22 mouse cellular contexts compared by ENCODE assay signal in the genomic region with DNA sequence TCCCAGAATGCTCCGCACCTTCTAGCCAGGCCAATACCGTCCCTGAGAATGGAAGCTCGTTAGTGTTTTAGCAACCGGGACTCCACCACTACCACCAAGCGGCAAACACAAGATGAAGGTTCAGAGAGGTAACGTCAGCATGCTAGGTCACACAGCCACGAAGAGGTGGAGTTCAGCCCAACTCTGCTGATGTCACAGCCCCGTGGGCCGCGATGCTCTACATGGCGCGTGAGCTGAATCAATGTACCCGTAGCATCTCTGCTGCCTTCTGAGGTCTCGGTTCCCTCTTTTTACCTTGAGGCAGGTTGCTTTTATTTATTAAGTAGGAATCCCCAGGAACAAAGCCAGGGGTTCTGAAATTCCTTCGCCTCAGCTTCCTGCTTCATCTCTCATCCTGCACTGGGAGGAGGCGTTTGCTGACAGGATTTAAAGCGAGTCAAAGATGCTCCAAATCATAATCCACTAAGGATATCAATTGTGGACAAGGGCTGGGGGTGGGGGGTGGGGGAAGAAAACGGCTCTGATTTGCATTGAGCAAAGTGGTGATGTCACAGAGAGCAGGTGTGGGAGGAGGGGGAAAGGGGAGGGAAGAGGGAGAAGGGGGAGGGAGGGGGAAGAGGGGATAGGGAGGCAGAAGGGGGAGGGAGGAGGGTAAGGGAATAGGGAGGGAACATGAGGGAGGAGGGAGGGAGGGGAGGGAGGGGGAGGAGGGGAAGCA. TPM values are rescaled to one million over a fixed set of nuclear protein-coding genes. Genes with fewer than 3 reads are reported as not detected.
DNase-seq lines count a peak whose midpoint lies in the region; ATAC-seq lines count a peak whose summit lies in the region.
"Had no signal": no experiment of that assay in that cellular context is flagged by ENCODE, and none has a peak within 500 bp of the region (broad histone marks: within the 10 kb centered on the region; RNA-seq: fewer than 3 reads in every experiment).

No protein-coding gene starts in this region.

- H3K4me3 ChIP-seq in hindbrain, embryonic 11.5 days (ENCODE audit: low read depth, low read length): no peak overlapping the region
- no peak overlapping the region for H3K4me3 ChIP-seq in hindbrain, embryonic 10.5 days
- H3K4me3 ChIP-seq in neural tube, embryonic 13.5 days: no peak overlapping the region
- H3K4me3 ChIP-seq in neural tube, embryonic 15.5 days (replicated peaks): no peak overlapping the region
- H3K4me3 ChIP-seq in hindbrain, embryonic 15.5 days: no peak overlapping the region
- H3K4me3 ChIP-seq: embryonic facial prominence, embryonic 10.5 days; heart, embryonic 13.5 days; limb, embryonic 15.5 days; liver, embryonic 15.5 days had no signal

- no peak overlapping the region for H3K9ac ChIP-seq in hindbrain, embryonic 11.5 days (ENCODE audit: low read depth, low read length)
- no peak overlapping the region for H3K9ac ChIP-seq in neural tube, embryonic 13.5 days
- H3K9ac ChIP-seq in neural tube, embryonic 15.5 days (replicated peaks): no peak overlapping the region
- H3K9ac ChIP-seq in hindbrain, embryonic 15.5 days: no peak overlapping the region
- H3K9ac ChIP-seq: heart, embryonic 13.5 days; limb, embryonic 15.5 days; liver, embryonic 15.5 days had no signal

- no peaks in the 10 kb centered on the region for H3K9me3 ChIP-seq in hindbrain, embryonic 11.5 days (ENCODE audit: control insufficient read depth, low read length)
- peaks cover 10% of the 10 kb centered on the region; the same call in 1 of the 2 replicates for H3K9me3 ChIP-seq in hindbrain, embryonic 10.5 days
- H3K9me3 ChIP-seq in neural tube, embryonic 13.5 days: no peaks in the 10 kb centered on the region
- H3K9me3 ChIP-seq in neural tube, embryonic 15.5 days (replicated peaks): no peaks in the 10 kb centered on the region
- no peaks in the 10 kb centered on the region for H3K9me3 ChIP-seq in hindbrain, embryonic 15.5 days
- H3K9me3 ChIP-seq: heart, embryonic 13.5 days; limb, embryonic 15.5 days; liver, embryonic 15.5 days had no signal

- no peaks in the 10 kb centered on the region; the same call in 1 of the 2 replicates for H3K4me1 ChIP-seq in hindbrain, embryonic 11.5 days (replicated peaks; ENCODE audit: control insufficient read depth, insufficient read depth, low read length)
- H3K4me1 ChIP-seq in hindbrain, embryonic 10.5 days (replicated peaks): peaks cover 65% of the 10 kb centered on the region
- peaks cover 38% of the 10 kb centered on the region for H3K4me1 ChIP-seq in neural tube, embryonic 13.5 days (replicated peaks)
- peaks cover 32% of the 10 kb centered on the region for H3K4me1 ChIP-seq in neural tube, embryonic 15.5 days
- H3K4me1 ChIP-seq in hindbrain, embryonic 15.5 days (replicated peaks): peaks cover 32% of the 10 kb centered on the region
- H3K4me1 ChIP-seq: liver, embryonic 15.5 days had no signal

- no peaks in the 10 kb centered on the region for H3K27me3 ChIP-seq in hindbrain, embryonic 11.5 days (ENCODE audit: control insufficient read depth, insufficient read depth, low read length)
- H3K27me3 ChIP-seq in hindbrain, embryonic 10.5 days (ENCODE audit: insufficient read depth, poor library complexity, severe bottlenecking): peaks cover 24% of the 10 kb centered on the region; the same call in 1 of the 2 replicates
- H3K27me3 ChIP-seq in neural tube, embryonic 13.5 days: 0 out of 2 replicates have a peak, but pooled peaks cover 2% of the 10 kb centered on the region
- no peaks in the 10 kb centered on the region for H3K27me3 ChIP-seq in neural tube, embryonic 15.5 days (replicated peaks)
- no peaks in the 10 kb centered on the region for H3K27me3 ChIP-seq in hindbrain, embryonic 15.5 days
- H3K27me3 ChIP-seq: liver, embryonic 15.5 days had no signal

- peak; percentile 18 for DNase-seq in hindbrain, embryonic 11.5 days (ENCODE audit: low spot score)
- no peak for DNase-seq in hindbrain, embryonic 10.5 days (ENCODE audit: low spot score)
- peak; percentile 38 for DNase-seq in telencephalon, adult 2 months (ENCODE audit: low read depth, low spot score)
- no peak for DNase-seq in left cerebral cortex, postnatal 36 days (ENCODE audit: low spot score in 2 of 2)
- DNase-seq: adrenal gland, postnatal 36 days; B cell, adult 2 months; cerebellum, adult 2 months; gastrocnemius, postnatal 14 days; heart, adult 18-20 months; kidney, adult 9 months; kidney, postnatal 4 days; layer of hippocampus, adult 9-11 months; right cerebral cortex, postnatal 25 days had no signal

- no peak overlapping the region for H3K27ac ChIP-seq in hindbrain, embryonic 11.5 days (ENCODE audit: low read depth, low read length)
- H3K27ac ChIP-seq in hindbrain, embryonic 10.5 days: no peak overlapping the region; the same call in 1 of the 2 replicates
- peak overlapping the region; percentile 65 for H3K27ac ChIP-seq in neural tube, embryonic 13.5 days (replicated peaks)
- H3K27ac ChIP-seq in neural tube, embryonic 15.5 days (replicated peaks): no peak overlapping the region
- peak overlapping the region; percentile 30; the same call in 1 of the 2 replicates for H3K27ac ChIP-seq in hindbrain, embryonic 15.5 days (replicated peaks)
- H3K27ac ChIP-seq: embryonic facial prominence, embryonic 10.5 days; heart, embryonic 13.5 days; limb, embryonic 15.5 days; liver, embryonic 15.5 days; macrophage had no signal

- WGBS in hindbrain, embryonic 11.5 days: 25% methylated on average over 18 of the region's 18 CpGs
- WGBS in hindbrain, embryonic 10.5 days: 32% methylated on average over 18 of the region's 18 CpGs
- WGBS in neural tube, embryonic 13.5 days: 29% methylated on average over 18 of the region's 18 CpGs
- 35% methylated on average over 18 of the region's 18 CpGs for WGBS in neural tube, embryonic 15.5 days
- 25% methylated on average over 18 of the region's 18 CpGs for WGBS in hindbrain, embryonic 15.5 days

- no peaks in the 10 kb centered on the region for H3K36me3 ChIP-seq in hindbrain, embryonic 11.5 days (ENCODE audit: control insufficient read depth, insufficient read depth, low read length)
- H3K36me3 ChIP-seq in hindbrain, embryonic 10.5 days: no peaks in the 10 kb centered on the region
- H3K36me3 ChIP-seq in neural tube, embryonic 13.5 days: no peaks in the 10 kb centered on the region
- no peaks in the 10 kb centered on the region for H3K36me3 ChIP-seq in neural tube, embryonic 15.5 days
- no peaks in the 10 kb centered on the region for H3K36me3 ChIP-seq in hindbrain, embryonic 15.5 days
- H3K36me3 ChIP-seq: embryonic facial prominence, embryonic 10.5 days; heart, embryonic 13.5 days; limb, embryonic 15.5 days; liver, embryonic 15.5 days had no signal

- ATAC-seq in hindbrain, embryonic 11.5 days (ENCODE audit: low FRiP score): no peak
- ATAC-seq in neural tube, embryonic 13.5 days (ENCODE audit: low read depth): no peak
- no peak for ATAC-seq in neural tube, embryonic 15.5 days (ENCODE audit: low FRiP score)
- no peak for ATAC-seq in hindbrain, embryonic 15.5 days (ENCODE audit: low FRiP score, low read depth)

- no peak overlapping the region for H3K4me2 ChIP-seq in hindbrain, embryonic 11.5 days (replicated peaks; ENCODE audit: low read depth, low read length)
- no peak overlapping the region for H3K4me2 ChIP-seq in neural tube, embryonic 13.5 days
- no peak overlapping the region for H3K4me2 ChIP-seq in neural tube, embryonic 15.5 days
- no peak overlapping the region for H3K4me2 ChIP-seq in hindbrain, embryonic 15.5 days
- H3K4me2 ChIP-seq: heart, embryonic 13.5 days; limb, embryonic 15.5 days; liver, embryonic 15.5 days had no signal

- intact Hi-C loops in left cerebral cortex, postnatal 36 days (cut with DNase I): no loop called here

RNA-seq across cellular contexts. Expression of a gene that starts 51.2 kb away (rescaled TPM):
- 4.9 and 5.1 TPM in 2 replicates for polyA plus RNA-seq in hindbrain, embryonic 11.5 days (2014; fragmentation: Nextera tagmentation; extraction: Ambion mirVana)
- polyA plus RNA-seq in hindbrain, embryonic 10.5 days (2016; fragmentation: Nextera tagmentation; extraction: Ambion mirVana): 1.4 and 6.0 TPM in 2 replicates
- polyA plus RNA-seq in neural tube, embryonic 13.5 days (2015; fragmentation: Nextera tagmentation; extraction: Ambion mirVana): 21.8 and 24.8 TPM in 2 replicates
- polyA plus RNA-seq in neural tube, embryonic 15.5 days (2015; fragmentation: Nextera tagmentation; extraction: Ambion mirVana): 26.7 and 32.5 TPM in 2 replicates
- 41.3 and 46.3 TPM in 2 replicates for polyA plus RNA-seq in hindbrain, embryonic 15.5 days (2015; fragmentation: Nextera tagmentation; extraction: Ambion mirVana)
- total RNA-seq in left cerebral cortex, postnatal 36 days (2021): 100 to 1,000 TPM; 163 to 173 TPM
- total RNA-seq: common myeloid progenitor, adult 5-6 weeks had no signal
- polyA plus RNA-seq: macrophage had no signal

Comparison
In these comparisons a context has a peak if more than half of its experiments do, and no peak if none do; other contexts are left out.
1. DNase-seq: peak in hindbrain, embryonic 11.5 days (single experiment) and telencephalon, adult 2 months (single experiment); none in hindbrain, embryonic 10.5 days (single experiment) and left cerebral cortex, postnatal 36 days (0 of 2).
2. H3K27ac ChIP-seq: peak in neural tube, embryonic 13.5 days (single experiment) and hindbrain, embryonic 15.5 days (single experiment); none in hindbrain, embryonic 11.5 days (single experiment), hindbrain, embryonic 10.5 days (single experiment) and neural tube, embryonic 15.5 days (single experiment).